Mouse (Mus musculus): ENCODE data around the gene Hist1h4f.
"Not testable (repeated sequence)": the region's sequence is repeated elsewhere in the genome, so short reads cannot be mapped to it uniquely, and the experiment has no call there.

DNA sequence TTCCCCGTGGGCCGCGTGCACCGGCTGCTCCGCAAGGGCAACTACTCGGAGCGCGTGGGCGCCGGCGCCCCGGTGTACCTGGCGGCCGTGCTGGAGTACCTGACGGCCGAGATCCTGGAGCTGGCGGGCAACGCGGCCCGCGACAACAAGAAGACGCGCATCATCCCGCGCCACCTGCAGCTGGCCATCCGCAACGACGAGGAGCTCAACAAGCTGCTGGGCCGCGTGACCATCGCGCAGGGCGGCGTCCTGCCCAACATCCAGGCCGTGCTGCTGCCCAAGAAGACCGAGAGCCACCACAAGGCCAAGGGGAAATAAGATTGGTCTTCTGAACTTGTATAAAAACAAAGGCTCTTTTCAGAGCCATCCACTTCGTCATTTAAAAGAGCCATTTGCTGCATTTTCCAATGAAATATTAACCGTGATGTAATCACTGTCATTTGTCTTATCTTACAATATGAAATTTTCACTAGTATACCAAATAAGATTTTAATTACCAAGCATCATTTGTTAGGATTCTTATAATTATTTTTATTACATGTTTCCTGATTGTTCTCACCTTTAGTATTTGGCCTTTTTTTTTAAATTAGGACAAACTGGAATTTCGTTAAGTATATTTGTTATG, 23.2 kb upstream of the Hist1h4f start:
- TF ChIP-seq POLR2A (IDR thresholded peaks at IDR 0.05; ENCODE audit: borderline replicate concordance, insufficient read depth, low read length); CTCF (IDR thresholded peaks at IDR 0.05; ENCODE audit: borderline replicate concordance, insufficient read depth, low read depth, low read length): not testable (repeated sequence)

Measured in cerebellum, adult 2 months (tissue).